Mouse (Mus musculus) ES-Bruce4 (cell line): ENCODE measurements around the gene Ccpg1os.

Experiments
- CTCF ChIP-seq: IDR thresholded peaks from one replicate; pipeline ENCODE4 v1.8.1; 2011; ENCODE audit warnings: low read depth, low read length
- EP300 ChIP-seq: IDR thresholded peaks from 2 replicates; pipeline ENCODE4 v1.6.1; 2011; ENCODE audit warnings: low read depth, low read length; ENCODE audit not compliant: insufficient read depth
- POLR2A ChIP-seq: IDR thresholded peaks from one replicate; pipeline ENCODE4 v1.8.1; 2011; ENCODE audit warnings: low read length; ENCODE audit not compliant: insufficient read depth

DNA sequence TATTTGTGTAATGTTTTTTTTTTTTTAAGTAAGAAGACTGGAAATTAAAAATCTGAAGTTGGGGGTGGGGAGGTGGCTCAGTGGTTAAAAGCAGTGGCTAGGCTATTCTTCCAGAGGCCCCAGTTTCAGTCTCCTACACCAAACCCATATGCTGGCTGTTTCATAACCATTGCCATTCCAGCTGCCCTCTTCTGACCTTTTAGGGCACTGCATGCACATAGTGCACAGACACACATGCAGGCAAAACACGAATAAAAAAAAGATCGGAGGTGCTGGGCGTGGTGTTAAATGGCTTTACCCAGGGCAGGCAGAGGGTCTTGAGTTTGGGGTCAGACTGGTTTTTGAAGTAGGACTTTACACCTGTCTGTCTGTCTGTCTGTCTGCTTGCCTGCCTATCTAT, 21.0 kb upstream of the Ccpg1os start:
- TF ChIP-seq POLR2A (no peak), CTCF (no peak), EP300 (no peak)
